11 mouse cellular contexts compared by ENCODE assay signal in genomic region chr17:65940221-65940620, GRCm38 (mm10). TPM values are rescaled to one million over a fixed set of nuclear protein-coding genes. Genes with fewer than 3 reads are reported as not detected.
DNase-seq lines count a peak whose midpoint lies in the region; ATAC-seq and TF ChIP-seq lines count a peak whose summit lies in the region.
"Had no signal": no experiment of that assay in that cellular context is flagged by ENCODE, and none has a peak within 500 bp of the region (broad histone marks: within the 10 kb centered on the region; RNA-seq: fewer than 3 reads in every experiment).

No protein-coding gene starts in this region.

- no peak for TF ChIP-seq POLR2A in embryonic fibroblast, embryonic 13.5 days (IDR thresholded peaks at IDR 0.05; ENCODE audit: low read depth, low read length)

- H3K4me2 ChIP-seq in heart, embryonic 14.5 days (ENCODE audit: low read length), result peak overlapping the region; percentile 6
- no peak overlapping the region for H3K4me2 ChIP-seq in liver, embryonic 13.5 days
- no peak overlapping the region for H3K4me2 ChIP-seq in liver, embryonic 11.5 days
- H3K4me2 ChIP-seq: forebrain, embryonic 15.5 days had no signal

- H3K4me3 ChIP-seq in heart, embryonic 14.5 days (ENCODE audit: control insufficient read depth in 1 of 2, insufficient read depth in 1 of 2, low read depth in 1 of 2, low read length in 2 of 2), result no peak overlapping the region
- H3K4me3 ChIP-seq in liver, embryonic 13.5 days (replicated peaks), result no peak overlapping the region
- H3K4me3 ChIP-seq in liver, embryonic 11.5 days (ENCODE audit: low read depth, low read length), result no peak overlapping the region
- H3K4me3 ChIP-seq in embryonic fibroblast, embryonic 13.5 days (ENCODE audit: insufficient read depth, low read length), result no peak overlapping the region
- H3K4me3 ChIP-seq: forebrain, embryonic 15.5 days had no signal

- ATAC-seq in heart, embryonic 14.5 days (ENCODE audit: insufficient number of reproducible peaks, insufficient read depth, low FRiP score, low read depth), result no peak
- ATAC-seq in liver, embryonic 13.5 days (ENCODE audit: low read depth), result no peak
- ATAC-seq in liver, embryonic 11.5 days (replicated peaks; ENCODE audit: low FRiP score), result no peak
- ATAC-seq in neutrophil, adult 5-6 weeks (ENCODE audit: extremely low read depth, insufficient number of reproducible peaks, low FRiP score, poor library complexity, severe bottlenecking), result peak; percentile 88
- ATAC-seq: forebrain, embryonic 15.5 days had no signal

- DNase-seq in heart, postnatal 10 days, result no peak
- no peak for DNase-seq in liver, embryonic 13.5 days
- DNase-seq in liver, embryonic 11.5 days (ENCODE audit: low spot score), result no peak
- DNase-seq in testis, postnatal 14 days (ENCODE audit: low spot score), result no peak
- no peak for DNase-seq in frontal cortex, adult 2 months (ENCODE audit: extremely low spot score in 1 of 2, low spot score in 1 of 2)
- DNase-seq: right cerebral cortex, adult 18-20 months; thymus, adult 2 months had no signal

- H3K9ac ChIP-seq in heart, embryonic 14.5 days (ENCODE audit: low read length), result peak overlapping the region; percentile 46; the same call in 1 of the 2 replicates
- H3K9ac ChIP-seq in liver, embryonic 13.5 days, result no peak overlapping the region
- no peak overlapping the region for H3K9ac ChIP-seq in liver, embryonic 11.5 days (ENCODE audit: low read depth, low read length)
- H3K9ac ChIP-seq: forebrain, embryonic 15.5 days had no signal

- peaks cover 35% of the 10 kb centered on the region for H3K36me3 ChIP-seq in heart, embryonic 14.5 days (ENCODE audit: control insufficient read depth, insufficient read depth, low read length)
- H3K36me3 ChIP-seq in liver, embryonic 13.5 days, result peaks cover 18% of the 10 kb centered on the region; the same call in 1 of the 2 replicates
- H3K36me3 ChIP-seq in liver, embryonic 11.5 days (ENCODE audit: control insufficient read depth, insufficient read depth, low read length), result peaks cover 6% of the 10 kb centered on the region

- no peaks in the 10 kb centered on the region for H3K27me3 ChIP-seq in heart, embryonic 14.5 days (ENCODE audit: control insufficient read depth, insufficient read depth, low read length)
- H3K27me3 ChIP-seq in liver, embryonic 13.5 days, result no peaks in the 10 kb centered on the region
- no peaks in the 10 kb centered on the region for H3K27me3 ChIP-seq in liver, embryonic 11.5 days (replicated peaks; ENCODE audit: control insufficient read depth, insufficient read depth, low read length)
- H3K27me3 ChIP-seq: forebrain, embryonic 15.5 days had no signal

- intact Hi-C loops in heart, postnatal 10 days (cut with DNase I), result no loop called here

- peaks cover 10 to 24% of the 10 kb centered on the region in 2 experiments for H3K4me1 ChIP-seq in heart, embryonic 14.5 days (ENCODE audit: control insufficient read depth in 2 of 2, insufficient read depth in 2 of 2, low read length in 2 of 2)
- H3K4me1 ChIP-seq in liver, embryonic 13.5 days (replicated peaks), result peaks cover 30% of the 10 kb centered on the region
- peaks cover 6% of the 10 kb centered on the region; the same call in 1 of the 2 replicates for H3K4me1 ChIP-seq in liver, embryonic 11.5 days (replicated peaks; ENCODE audit: control insufficient read depth, insufficient read depth, low read length)
- H3K4me1 ChIP-seq in embryonic fibroblast, embryonic 13.5 days (ENCODE audit: control insufficient read depth, insufficient read depth, low read length), result peaks cover 5% of the 10 kb centered on the region
- H3K4me1 ChIP-seq: forebrain, embryonic 15.5 days had no signal

- TF ChIP-seq CTCF in embryonic fibroblast, embryonic 13.5 days (IDR thresholded peaks at IDR 0.05; ENCODE audit: borderline replicate concordance, insufficient read depth, low read length), result no peak

- WGBS in heart, embryonic 14.5 days, result 67% methylated on average over 12 of the region's 12 CpGs
- 78% methylated on average over 12 of the region's 12 CpGs for WGBS in liver, embryonic 13.5 days (ENCODE audit: insufficient replicate concordance)
- WGBS in liver, embryonic 11.5 days, result 84% methylated on average over 12 of the region's 12 CpGs

- H3K27ac ChIP-seq in heart, embryonic 14.5 days (replicated peaks in 1 of 2; ENCODE audit: control insufficient read depth in 1 of 2, insufficient read depth in 1 of 2, low read depth in 2 of 2, low read length in 2 of 2), result peak overlapping the region; percentile 41 to 64; a peak in 2 of 4 replicates
- 0 out of 2 replicates have a peak overlapping the region, but pooled peaks have one; percentile 10 for H3K27ac ChIP-seq in liver, embryonic 13.5 days
- no peak overlapping the region for H3K27ac ChIP-seq in liver, embryonic 11.5 days (ENCODE audit: low read depth, low read length)
- H3K27ac ChIP-seq in embryonic fibroblast, embryonic 13.5 days (ENCODE audit: insufficient read depth, low read length), result peak overlapping the region; percentile 45
- H3K27ac ChIP-seq: forebrain, embryonic 15.5 days had no signal

- H3K9me3 ChIP-seq in heart, embryonic 14.5 days (ENCODE audit: control insufficient read depth, low read length), result no peaks in the 10 kb centered on the region
- H3K9me3 ChIP-seq in liver, embryonic 13.5 days (replicated peaks), result no peaks in the 10 kb centered on the region
- no peaks in the 10 kb centered on the region for H3K9me3 ChIP-seq in liver, embryonic 11.5 days (ENCODE audit: control insufficient read depth, low read length)
- H3K9me3 ChIP-seq: forebrain, embryonic 15.5 days had no signal

RNA-seq across cellular contexts. Expression of gene Twsg1, which starts 10.8 kb away (rescaled TPM):
- 119 and 121 TPM in 2 replicates for polyA plus RNA-seq in heart, embryonic 14.5 days (2014; fragmentation: Nextera tagmentation; extraction: Ambion mirVana)
- 10 to 100 TPM; 67.5 to 71.5 TPM for total RNA-seq in heart, postnatal 10 days (2021)
- polyA plus RNA-seq in liver, embryonic 13.5 days (2015; fragmentation: Nextera tagmentation; extraction: Ambion mirVana), result 16.2 and 20.3 TPM in 2 replicates
- polyA plus RNA-seq in liver, embryonic 11.5 days (2014; fragmentation: Nextera tagmentation; extraction: Ambion mirVana), result 47.3 and 48.4 TPM in 2 replicates
- 122 and 126 TPM in 2 replicates for polyA plus RNA-seq in embryonic fibroblast, embryonic 13.5 days (2011; ENCODE audit: insufficient read length, low read depth, missing spikeins)
- 15.5 and 16.8 TPM in 2 replicates for total RNA-seq in neutrophil, adult 5-6 weeks (2017)
- polyA plus RNA-seq in frontal cortex, adult 2 months (2012; rRNA removed), result 19.9 and 24.8 TPM in 2 replicates

RNA-seq across cellular contexts. Expression of gene Ralbp1, which starts 54.6 kb away (rescaled TPM):
- polyA plus RNA-seq in heart, embryonic 14.5 days (2014; fragmentation: Nextera tagmentation; extraction: Ambion mirVana), result 42.8 and 49.4 TPM in 2 replicates
- 10 to 100 TPM; 30.7 to 38.1 TPM for total RNA-seq in heart, postnatal 10 days (2021)
- 47.2 and 53.3 TPM in 2 replicates for polyA plus RNA-seq in liver, embryonic 13.5 days (2015; fragmentation: Nextera tagmentation; extraction: Ambion mirVana)
- polyA plus RNA-seq in liver, embryonic 11.5 days (2014; fragmentation: Nextera tagmentation; extraction: Ambion mirVana), result 48.7 and 55.2 TPM in 2 replicates
- polyA plus RNA-seq in embryonic fibroblast, embryonic 13.5 days (2011; ENCODE audit: insufficient read length, low read depth, missing spikeins), result 34.8 and 36.0 TPM in 2 replicates
- 88.3 and 108 TPM in 2 replicates for total RNA-seq in neutrophil, adult 5-6 weeks (2017)
- 50.2 and 51.9 TPM in 2 replicates for polyA plus RNA-seq in frontal cortex, adult 2 months (2012; rRNA removed)
